Mouse (Mus musculus) thymus, postnatal 25 days (tissue): ENCODE results near the gene Cmss1.
A peak's percentile ranks its signal among the peaks of the same experiment; 100 is the strongest.

Source experiments
- DNase-seq: peaks from one replicate; pipeline ENCODE4 v3.0.0; 2022

Gene Cmss1

DNA sequence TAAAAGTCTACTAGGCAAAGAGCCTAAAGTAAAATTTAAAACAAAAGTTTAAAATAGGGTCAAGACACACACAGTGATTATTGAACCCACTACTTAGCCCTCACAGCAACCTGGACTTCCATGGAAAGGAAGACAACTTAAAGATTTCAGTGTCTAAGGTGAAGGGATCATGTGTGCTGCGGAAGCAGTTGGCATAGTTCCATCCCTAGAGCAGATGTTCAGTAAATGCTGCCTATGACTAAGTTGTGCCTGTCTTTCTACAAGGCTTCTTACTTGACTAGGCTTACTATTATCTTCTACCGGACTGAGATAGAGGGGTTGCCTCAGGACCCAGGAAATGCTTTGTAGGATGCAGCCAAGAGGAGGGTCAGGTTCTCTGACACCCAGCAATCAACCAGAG, 50.4 kb downstream of the Cmss1 start:
- DNase-seq = no peak

DNA sequence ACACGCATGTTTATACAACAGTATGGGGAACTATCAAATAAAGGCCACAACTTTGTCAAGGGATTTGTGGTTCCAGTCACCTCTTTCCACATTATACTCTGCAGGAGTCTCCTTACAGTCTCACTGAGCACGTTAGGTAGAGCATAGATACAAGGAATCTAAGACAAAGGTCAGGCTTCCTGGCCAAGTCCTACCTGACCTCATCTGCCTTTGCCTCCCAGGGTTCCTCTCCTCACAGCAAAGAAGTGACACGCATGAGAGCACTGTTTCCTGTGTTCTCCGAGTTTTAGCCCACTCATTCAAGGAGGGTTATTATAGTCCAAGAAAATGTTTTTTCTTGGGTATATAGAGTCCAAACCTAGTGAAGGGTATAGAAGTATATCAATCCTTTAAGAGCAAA, 51.0 kb downstream of the Cmss1 start:
- no peak for DNase-seq

DNA sequence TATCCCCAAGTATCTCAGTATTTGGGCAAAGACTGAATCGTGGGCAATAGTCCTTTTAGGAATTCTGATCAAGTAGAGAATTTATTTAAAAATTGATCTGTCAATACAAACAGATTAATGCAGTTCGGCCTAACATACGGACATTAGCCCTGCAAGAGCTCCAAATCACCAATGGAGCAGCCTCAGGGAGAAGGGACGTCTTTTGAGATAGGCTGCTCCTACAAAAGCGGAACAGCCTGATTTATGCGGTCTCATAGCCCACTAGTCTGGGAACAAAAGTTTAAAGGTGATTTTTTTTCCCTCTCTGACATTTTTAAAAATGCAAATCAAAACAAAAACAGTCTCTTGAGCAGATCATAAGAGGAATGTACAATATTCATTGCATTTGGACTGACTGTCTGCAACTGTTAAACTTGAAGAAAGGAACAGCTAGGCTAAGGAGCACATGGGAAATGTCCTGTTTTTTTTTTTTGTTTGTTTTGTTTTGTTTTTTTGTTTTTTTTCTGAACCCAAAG, 51.7 kb downstream of the Cmss1 start:
- DNase-seq = no peak

DNA sequence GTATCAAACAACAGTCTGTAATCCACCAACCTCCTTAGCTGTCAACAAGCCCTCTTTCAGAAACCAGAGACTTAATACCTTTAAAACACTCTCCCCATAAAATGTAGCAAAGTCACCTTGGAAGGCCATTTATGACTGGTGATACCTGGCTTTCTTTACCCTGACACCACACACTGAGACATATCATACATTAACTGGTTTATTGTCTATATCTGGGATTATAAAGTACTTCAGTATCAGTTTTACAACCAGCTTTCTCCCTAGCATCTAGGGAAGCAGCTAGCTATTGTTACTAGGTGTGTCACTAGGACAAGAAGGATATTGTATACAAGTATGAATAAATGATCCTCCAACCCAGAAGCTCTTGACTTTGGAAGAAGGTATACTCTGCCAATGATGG, 53.4 kb downstream of the Cmss1 start:
- DNase-seq = no peak

DNA sequence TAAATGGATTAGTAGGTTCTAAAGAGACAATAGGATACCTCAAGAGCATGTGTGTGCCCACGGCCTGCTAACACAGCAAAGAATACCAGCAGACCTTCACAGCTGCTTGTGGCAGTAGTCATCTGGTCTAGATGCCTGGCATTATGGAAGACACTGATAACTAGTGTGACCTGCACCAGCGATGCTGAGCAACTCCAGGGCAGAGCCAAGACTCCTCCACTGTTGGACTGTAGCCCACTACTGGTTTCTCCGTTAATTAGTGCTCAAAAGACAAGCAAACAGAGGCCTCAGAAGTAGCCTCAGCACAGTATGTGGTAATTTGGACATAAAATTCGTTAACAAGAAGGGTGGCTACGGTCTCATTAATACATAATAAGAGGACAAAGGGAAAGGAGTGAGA, 54.0 kb downstream of the Cmss1 start:
- no peak for DNase-seq

DNA sequence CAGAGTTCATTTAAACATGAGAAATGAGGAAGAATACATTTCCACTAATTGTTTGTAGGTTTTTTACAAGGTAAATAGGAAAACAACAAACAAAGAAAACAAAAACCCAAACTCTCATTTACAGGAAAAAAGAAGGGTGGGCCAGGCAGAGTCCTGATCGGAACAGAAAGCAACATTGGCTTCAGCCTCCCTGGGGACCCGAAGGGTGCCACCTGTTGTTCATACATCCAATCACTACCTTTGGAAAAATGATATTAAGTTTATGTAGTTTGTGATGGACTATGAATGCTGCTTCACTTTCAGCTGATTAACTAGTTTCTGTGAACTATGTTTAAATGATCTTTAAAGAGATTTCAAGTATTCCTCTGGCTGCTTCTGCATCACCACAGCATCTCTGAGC, 55.0 kb downstream of the Cmss1 start:
- DNase-seq = no peak

DNA sequence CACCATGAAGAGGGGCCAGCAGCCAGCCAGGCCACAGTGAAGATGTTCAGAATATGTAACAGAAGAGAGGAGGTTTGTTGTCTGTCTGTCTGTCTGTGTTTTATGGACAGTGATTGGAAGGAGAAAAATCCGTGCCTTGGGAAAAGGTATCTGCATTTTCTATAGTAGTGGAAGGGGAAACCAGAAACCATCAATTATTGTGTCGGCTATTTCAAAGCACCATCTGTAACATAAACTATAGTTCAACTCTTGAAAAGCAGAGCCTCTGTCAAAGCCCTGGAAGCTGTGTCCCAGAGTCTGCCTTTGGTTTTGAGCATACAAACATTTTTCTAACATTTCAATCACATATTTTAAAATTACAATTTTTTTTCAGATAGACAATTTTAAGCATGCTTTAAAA, 55.8 kb downstream of the Cmss1 start:
- no peak for DNase-seq

DNA sequence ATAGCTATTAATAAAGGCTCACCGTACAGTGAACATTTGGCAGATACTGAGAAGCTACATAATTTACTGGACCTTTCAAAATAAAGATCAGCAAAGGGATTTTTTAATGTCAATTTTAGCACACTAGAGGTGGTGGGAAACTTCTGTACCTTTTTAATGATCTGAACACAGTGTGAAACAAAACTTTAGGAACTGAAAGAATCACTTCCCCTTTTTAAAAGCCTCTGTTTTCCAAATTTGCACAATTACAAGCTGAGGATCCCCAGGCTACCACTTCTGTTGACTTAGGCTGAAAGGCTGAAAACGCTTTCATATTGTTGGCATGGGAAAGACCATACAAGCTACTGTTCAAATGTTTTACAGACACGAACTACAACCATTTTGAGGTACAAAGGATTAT, 56.6 kb downstream of the Cmss1 start:
- no peak for DNase-seq

DNA sequence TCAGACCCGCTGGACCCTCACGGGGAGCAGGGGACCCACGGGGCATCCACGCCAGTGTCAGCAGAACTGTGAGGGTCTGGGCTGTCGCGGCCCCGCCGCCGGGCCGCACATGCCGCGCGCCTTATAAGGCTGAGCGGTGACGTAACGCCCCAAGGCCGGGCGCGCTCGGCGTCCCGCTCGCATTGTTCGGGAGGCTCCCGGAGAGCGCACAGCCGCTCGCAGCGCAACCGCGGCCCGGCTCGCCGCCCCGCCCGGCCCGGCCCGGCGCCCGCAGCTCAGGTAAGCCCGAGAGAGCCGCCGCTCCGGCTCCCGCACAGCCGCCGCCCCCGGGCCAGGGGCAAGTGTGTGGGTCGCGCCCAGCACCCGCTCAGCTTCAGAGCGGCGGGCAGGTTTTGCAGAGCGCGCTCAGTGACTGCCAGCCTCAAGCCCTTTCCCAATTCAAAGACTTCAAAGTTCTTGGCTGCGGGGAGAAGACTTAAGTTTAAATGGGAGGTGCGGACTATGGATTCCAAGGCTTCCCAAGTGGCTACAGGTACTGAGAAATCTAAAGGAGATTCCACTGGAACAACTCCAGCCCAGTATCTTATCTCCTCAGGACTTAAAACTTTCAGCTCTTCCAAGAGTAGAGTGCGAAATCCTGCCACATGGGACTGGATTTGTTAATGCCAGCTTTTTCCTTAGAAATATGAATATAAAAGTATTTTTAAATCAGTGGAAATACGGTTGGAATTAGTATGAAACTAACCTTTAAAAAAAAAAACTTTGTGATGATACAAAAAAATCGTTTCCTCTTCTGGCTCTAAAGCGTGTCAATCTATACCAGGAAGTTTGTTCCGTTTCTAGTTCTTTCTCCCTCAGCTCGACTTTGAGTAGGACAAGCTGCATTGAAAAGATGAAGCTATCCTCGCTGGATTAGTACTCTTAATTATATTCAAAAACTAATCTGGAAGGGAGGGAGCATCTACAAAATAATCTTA, 57.3 kb downstream of the Cmss1 start:
- DNase-seq = peak; percentile 76

DNA sequence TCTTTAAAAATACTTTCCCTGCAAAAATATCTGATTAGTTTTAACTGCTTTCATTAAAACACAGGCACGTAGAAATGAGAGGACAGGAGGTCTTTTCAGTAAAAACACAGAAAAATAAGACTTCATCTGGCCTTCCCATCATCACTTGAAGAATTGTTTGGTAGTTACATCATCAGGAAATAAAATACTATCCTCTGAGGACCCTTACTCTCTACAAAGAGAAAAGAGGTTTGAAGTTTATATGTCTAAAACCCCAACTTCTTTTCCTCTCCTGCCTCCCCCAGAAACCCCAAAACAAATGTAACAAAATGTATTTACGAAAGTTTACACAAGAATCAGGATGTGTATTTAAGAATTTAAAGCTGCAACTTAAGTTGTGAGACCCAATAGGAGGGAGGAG, 58.1 kb downstream of the Cmss1 start:
- no peak for DNase-seq

DNA sequence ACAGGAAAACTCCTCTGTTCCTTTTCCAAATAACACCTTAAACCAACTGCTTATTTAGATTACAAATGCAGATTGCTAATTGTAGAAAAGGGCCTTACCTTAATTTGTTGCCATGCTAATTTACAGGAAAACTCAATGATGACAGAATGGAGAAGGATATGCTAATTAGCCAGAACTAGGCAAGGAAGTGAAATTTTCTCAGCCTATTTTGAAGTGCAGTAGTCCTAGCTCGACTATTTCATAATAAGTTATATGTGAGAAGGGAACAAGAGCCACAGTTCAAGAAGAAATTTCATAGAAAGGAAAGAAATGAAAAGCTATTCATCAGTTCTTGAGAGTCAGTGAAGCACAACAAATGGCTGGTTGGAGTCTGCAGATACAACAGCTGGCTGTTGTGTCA, 60.3 kb downstream of the Cmss1 start:
- DNase-seq = no peak

DNA sequence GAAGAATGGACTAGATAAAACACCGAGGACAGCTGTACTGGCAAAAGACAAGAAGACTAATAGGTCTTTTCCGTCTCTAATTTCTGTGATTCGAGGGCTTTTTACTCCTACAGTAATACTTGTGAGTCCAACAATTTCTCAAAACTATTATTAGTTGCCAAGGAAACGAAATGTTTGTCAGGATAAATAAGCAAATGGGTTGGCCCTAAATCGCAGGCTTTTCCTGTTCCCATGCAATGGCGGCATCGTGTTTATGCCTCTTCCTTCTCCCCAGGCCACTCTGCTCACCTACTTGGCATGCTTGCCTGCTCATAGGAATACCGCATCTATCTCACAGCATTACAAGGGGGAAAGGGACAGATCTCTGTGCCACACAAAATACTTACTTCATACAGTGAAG, 62.2 kb downstream of the Cmss1 start:
- DNase-seq = no peak

DNA sequence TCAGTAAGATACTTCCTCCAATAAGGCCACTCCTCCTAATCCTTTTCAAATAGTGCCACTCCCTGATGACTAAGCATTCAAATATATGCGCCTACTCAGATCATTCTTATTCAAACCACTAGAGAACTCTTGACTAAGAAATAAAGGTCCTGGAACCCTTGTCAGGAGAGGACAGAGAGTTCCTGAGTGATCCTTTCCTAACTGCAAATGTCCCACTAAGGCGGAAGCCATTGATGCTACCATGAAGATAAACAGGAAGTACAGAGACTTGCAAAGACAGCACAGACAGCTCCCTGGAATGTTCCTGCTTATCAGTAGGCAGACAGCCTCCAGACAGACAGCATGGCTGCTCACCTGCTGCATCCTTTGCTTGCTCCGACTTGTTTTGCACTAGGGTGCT, 63.4 kb downstream of the Cmss1 start:
- DNase-seq = no peak

DNA sequence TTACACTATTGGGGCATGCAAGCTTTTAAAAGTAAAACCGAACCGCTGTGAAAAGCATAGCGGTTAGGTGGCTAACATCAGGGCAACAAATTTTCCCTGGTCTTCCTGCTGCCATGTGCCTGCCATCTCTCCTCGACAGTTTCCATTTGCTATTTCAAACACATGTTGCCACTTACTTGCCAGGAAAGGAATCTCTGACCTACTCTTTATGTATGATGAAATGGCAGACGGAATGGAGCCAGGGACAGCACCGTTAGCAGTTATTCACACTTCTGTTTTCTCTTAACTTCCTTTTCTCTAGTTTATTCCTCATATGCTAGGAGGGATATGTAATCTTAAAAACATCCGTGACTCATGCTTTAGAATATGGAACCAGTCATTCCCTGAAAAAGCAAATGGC, 70.2 kb downstream of the Cmss1 start:
- no peak for DNase-seq

DNA sequence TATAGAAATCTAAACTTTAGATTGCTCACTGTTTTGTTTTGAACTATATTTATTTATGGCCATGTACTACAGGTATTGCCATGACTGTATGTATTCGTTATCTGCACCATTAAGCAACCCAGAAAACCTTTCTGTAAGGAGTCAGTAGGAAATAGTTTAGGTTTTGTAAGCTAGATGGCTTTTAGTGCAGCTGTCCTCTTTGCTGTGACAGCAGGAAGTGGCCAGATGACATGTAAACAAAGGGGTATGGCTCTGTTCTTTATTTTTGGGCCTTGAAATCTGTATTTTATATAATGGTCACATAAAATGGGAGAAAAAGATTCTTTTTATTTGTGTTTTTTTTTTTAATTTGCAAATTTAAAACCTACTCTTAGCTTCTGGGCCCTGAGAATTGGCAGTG, 71.9 kb downstream of the Cmss1 start:
- DNase-seq = no peak

DNA sequence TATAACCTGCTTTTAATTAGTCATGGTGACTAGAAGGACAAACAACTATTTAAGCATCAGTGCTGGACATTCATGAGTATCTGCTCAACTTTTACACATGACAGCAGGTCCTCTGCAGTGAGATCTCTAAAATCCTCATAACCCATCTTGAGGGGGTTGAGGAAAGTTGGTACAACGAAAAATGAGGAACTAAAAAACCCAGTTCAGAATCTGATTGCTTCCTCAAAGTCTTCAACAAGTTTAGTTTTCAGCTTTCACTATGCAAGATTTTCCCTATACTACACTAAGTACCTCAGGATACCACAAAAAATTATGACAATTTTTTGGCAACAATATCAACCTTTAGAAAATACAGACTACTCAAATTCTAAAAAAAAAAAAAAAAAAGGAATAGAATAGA, 72.3 kb downstream of the Cmss1 start:
- no peak for DNase-seq

DNA sequence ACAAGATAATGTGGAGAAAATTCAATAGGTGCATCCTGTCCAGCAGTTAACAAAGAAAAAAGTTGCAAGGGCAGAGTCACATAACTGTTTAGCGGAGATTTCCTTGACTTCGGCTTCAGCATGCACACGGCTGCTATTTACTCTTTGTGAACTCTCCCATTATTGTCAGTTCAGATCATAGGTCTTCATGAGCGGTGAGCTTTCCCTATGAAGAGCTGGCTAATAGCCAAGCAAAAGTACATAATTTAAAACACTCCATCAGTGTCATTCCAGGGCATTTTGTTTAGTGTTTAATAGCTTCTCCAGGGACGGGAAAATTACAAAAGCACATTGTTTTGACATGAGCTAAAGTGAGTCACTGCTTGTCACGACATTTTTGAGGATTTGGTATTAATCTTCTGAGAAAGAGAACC, 74.6 kb downstream of the Cmss1 start:
- DNase-seq = no peak

DNA sequence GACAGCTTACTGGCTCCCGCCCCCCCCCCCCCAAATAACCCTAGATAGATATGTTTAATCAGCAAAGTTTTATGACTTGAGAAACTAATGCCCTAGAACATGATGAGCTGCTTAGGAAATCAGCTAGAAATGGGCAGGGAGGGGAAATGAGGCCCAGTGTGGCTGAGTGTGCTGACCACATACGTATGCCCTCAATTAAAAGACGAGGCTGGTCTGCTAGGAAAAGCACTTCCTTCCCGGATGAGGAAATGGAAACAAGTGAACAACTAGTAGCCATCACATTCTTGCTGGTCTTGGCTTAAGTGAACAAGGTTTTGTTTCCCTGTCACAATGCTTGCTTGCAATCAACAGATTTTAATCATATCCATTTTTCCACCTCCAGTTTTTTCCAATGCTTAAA, 76.1 kb downstream of the Cmss1 start:
- no peak for DNase-seq

DNA sequence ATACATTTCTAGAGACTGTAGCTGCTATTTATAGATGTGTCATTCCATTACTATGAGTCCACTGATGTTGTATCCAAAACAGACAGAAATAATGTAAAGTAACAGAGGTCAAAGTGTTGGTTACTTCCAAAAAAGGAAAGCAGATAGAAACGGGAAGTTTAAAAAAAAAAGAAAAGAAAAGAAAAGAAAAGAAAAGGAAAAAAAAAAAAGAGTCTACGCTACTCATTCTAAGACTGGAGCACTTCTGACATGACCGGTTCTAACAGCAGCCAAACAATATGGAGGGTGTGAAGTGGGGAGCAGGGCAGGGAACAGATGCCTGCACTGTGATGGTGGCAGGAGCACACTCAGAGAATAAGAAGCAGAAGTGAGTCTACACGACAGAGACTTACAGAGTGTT, 78.2 kb downstream of the Cmss1 start:
- no peak for DNase-seq

DNA sequence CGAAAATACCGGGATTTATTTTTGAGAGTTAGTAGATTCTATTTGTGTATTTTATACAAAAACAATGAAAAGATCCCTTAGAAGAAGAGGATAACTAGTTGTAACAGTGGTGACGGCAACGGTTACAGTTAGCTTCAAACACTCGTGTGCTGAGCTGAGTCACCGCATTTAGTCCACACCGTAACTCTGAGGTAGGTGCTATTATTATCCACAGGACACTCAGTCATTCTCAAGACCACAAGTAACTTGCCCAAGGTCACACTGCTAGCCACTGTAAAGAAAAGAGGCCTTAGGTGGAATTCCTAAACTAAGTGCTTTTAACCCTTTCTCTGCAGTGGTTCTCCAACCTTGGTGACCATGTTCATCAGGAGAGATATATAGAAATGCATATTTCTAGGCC, 79.8 kb downstream of the Cmss1 start:
- no peak for DNase-seq

DNA sequence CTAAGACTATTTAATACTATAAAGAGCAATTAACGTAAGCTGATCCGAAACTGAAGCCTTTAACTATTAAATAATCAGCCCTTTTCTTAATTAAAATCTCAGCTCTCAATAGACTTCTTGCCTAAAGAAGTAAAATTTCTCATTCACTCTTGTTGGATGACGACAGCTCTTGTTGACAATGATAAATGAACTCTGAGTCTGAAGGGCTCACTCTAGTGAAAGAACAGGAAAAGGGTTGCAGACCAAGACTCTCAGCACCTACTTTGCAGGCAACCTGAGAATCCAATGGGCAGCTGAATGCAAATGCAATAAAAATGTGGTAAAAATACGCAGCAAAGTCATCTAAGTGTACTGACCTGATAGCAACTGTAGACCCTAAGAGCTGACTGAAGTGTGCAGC, 81.2 kb downstream of the Cmss1 start:
- DNase-seq = no peak

DNA sequence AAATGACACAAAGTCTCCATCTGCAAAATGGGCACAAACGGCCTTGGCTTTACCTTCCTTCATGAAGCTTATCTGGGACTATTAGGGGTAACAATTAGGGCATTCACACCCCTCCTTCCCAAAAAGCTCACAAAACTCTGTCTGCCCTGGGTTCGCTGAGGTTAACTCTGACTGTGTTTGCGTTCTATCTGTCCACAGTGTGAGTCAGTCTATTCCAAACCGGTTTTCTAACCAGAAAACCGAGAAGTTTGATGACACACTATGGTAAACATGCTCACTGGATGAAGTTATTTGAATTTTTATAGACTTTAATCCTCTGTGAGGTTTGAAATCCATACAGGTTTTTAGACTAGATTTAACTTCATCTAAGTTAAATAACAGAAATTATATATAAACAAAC, 81.6 kb downstream of the Cmss1 start:
- DNase-seq = no peak

DNA sequence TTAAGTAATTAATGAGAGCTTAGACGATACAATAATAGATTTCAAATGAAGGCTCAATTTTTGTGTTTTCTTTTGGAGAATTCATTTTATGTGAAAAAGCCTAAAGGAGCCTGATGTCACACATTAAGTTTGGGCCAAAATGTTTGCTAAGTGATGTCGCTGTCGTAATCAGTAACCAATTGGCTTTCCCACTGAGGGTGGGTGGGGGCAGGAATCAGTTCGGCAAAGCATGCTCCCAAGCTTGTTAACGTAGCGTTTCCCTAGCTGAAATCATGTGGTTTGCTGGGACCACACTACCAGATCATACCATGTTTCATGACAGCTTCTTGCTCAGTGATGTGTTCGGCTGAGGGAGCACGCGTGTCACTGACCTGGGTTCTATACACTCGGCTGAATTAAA, 91.0 kb downstream of the Cmss1 start:
- DNase-seq = no peak

DNA sequence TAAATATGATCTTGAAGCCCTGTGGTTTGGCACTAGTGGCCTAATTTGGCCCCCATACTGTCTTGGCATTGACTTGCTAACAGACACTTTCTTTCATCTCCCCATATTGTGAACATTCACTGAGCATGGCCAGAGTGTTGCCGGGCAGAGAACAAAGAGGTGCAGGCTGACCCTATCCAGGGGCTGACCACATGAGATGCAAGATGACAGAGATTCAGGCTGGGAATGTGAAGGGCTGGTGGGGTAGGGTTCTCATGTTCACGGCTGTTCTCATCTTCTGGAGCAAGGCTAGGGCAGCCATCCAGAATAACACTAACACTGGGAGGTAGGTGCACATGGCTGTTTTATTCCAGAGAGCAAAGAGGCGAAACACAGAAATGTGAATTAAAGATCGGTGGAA, 92.3 kb downstream of the Cmss1 start:
- no peak for DNase-seq

DNA sequence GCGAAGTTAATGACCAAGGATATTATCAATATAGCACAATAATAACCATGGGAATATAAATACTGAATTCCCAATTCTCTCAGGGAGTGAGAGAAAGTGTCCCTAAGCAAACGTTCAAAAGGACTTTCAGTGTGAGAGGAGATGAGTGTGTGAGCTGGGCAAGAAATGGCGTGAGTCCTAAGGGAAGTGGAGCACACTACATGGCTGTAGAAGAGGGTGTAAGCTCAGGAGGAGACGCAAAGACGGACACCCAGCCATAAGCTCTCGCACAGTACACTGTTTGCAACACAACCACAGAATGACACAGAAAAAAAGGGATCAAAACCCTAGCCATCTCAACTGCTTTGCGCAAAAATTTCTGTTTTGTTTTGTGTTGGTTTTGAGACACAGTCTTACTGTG, 93.1 kb downstream of the Cmss1 start:
- DNase-seq = no peak
